Mouse (Mus musculus) brain, embryonic 14.5 days (tissue): ENCODE measurements around the gene Rgs8. TPM values are rescaled to one million over a fixed set of nuclear protein-coding genes. Genes with fewer than 3 reads are reported as not detected.

Source experiments
- DNase-seq: peaks from one replicate; pipeline ENCODE4 v3.0.0-alpha.2; 2011; ENCODE audit warnings: low read depth
- CTCF ChIP-seq: fragments of 200-500 bp; IDR thresholded peaks from 2 replicates; pipeline ENCODE4 v1.5.1; 2012; ENCODE audit warnings: inconsistent platforms, mild to moderate bottlenecking, moderate library complexity, borderline replicate concordance; ENCODE audit not compliant: insufficient read depth, insufficient read length; ENCODE audit errors: extremely low read depth
- POLR2A ChIP-seq: fragments of 200-500 bp; IDR thresholded peaks from 2 replicates; pipeline ENCODE4 v1.6.1; 2012; ENCODE audit warnings: mild to moderate bottlenecking, inconsistent platforms, borderline replicate concordance; ENCODE audit not compliant: poor library complexity, insufficient read depth, insufficient read length, severe bottlenecking; ENCODE audit errors: extremely low read depth
- polyA plus RNA-seq: library from polyadenylated mRNA; depleted of rRNA; stranded (reverse); fragments of >200 nt; gene quantifications from 2 replicates; pipeline ENCODE4 v1.2.3, GENCODE M21; 2012

The Rgs8 gene
- polyA plus RNA-seq, 1 experiment = 46.2 TPM

- TF ChIP-seq CTCF (no peak), POLR2A (no peak)
- no peak for DNase-seq
These were observed 45.7 kb downstream of the Rgs8 start for GRCm38 (mm10) chr1:153698311-153699084.

DNA sequence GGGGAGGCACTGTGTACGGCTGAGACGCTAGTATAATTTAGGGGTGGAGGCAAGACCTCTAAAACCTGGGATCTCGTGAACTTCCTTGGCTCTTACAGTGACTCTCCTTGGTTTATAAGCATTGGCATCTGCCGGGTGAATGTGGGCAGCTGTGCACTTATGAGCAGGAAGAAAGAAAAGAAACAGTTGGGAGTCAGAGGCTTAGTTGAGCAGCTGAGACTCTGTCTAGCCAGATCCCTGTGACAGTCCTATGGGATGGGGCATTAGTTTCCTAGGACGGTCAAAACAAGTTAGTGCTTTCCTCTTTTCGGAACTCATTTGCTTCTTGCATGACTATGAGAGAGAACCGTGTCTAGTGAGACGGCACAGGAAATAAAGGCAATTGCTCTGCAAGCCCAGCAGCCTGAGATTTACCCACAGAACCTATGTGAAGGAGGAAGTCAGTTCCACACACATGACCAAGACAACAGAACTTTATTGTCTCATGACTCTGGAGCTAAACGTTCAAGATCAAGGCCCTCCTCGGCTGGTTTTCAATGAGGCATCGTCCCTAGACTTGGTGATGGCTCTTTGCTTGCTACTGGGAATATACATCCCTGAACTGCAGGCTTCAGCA is 47.7 kb downstream of the Rgs8 start:
- no peak for DNase-seq
- TF ChIP-seq POLR2A (no peak), CTCF (no peak)

DNA sequence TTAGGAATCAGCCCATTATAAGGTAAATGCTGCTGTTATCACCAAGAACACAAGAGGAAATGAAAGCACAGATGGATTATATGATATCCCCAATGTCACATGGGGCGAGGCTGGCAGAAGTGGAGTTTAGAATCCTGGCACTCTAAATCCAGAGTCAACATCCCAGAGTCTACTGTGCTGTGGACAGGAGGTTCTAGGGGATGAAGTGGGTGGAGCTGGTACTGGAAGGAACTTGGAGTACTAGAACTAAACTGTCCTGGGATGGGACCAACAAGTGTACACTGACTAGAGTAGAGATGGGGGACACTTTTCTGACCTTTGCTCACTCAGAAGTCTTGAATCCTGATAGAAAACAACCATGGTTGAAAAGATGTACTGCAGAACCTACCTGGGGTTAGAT is 48.6 kb downstream of the Rgs8 start:
- TF ChIP-seq POLR2A (no peak), CTCF (no peak)
- DNase-seq = no peak

- DNase-seq = no peak
- TF ChIP-seq CTCF = no peak
- TF ChIP-seq POLR2A = no peak
These were observed 49.5 kb downstream of the Rgs8 start for GRCm38 (mm10) chr1:153702166-153702852.

DNA sequence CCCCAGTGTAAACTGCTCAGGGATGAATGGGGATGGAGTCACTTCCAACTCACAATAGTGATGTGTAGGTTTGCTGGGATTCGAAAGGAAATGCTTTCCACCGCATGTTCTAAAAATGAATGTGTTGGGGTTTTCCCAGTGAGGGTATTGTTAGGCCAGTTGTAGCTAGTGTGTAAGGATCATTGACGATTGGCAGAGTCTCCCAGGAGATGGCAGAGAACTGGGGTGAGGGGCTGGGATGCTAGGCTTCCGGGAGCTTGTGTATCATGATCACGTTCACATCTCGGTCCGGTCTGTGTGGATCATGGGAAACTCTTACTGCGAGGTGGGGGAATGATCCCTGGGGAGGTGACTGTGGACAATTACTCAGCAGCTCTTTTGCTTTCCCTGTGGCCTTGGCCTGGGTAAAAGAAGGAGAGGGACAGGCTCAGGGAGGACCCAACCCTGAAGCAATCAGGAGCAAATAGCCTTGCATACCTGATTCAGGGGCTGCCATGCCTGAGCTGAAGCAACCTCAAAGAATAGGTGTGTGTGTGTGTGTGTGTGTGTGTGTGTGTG is 50.1 kb downstream of the Rgs8 start:
- TF ChIP-seq POLR2A (no peak), CTCF (no peak)
- peak; percentile 48 for DNase-seq

DNA sequence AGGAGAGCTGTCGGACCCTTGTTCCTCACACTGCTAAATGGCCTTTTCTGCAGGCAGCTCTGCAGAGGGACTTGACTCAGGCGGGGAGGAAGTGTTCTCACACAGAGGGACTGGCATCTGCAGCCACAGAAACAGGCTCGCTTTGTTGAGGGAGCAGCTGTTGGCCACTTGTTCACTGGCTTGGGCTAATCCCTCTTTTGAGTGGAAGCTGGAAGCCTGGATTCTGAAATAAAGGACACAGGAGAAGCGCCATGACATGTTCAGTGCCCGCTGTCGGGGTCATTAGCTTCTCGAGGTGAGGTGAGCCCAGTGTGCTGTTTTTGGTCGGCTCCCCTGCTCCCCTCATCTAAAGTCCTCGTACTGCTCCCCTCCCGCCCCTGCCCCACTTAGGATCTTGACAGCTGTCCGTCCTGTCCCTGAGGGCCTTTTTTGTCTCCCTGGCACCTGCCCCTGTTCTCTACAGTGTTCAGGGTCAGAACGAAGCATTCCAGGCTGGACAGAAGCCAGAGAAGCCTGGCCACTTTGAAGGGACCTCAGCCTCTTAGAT is 50.7 kb downstream of the Rgs8 start:
- peak; percentile 95 for DNase-seq
- TF ChIP-seq POLR2A (no peak), CTCF (no peak)

DNA sequence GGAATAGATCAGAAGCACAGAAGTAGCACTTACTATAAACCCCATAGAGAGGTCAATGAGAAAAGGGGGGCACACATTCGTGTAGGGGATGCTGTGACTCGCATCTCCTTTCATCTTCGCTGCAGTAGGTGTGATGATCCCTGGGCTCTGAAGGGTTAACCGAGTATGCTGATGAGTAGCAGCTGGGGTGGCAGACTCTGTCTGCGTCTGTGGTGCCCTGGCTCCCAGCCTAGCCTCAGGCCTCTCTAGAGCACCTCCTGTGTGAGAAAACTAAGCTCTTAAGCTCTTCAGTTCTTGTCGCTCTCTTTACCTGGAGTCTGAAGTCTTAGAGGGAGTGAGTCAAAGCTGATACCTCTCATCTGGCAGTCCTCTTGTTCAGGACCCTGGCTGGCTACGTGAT is 51.3 kb downstream of the Rgs8 start:
- TF ChIP-seq POLR2A = no peak
- TF ChIP-seq CTCF = no peak
- peak; percentile 86 for DNase-seq

- DNase-seq = peak; percentile 54
- TF ChIP-seq POLR2A (no peak), CTCF (no peak)
These were observed 52.2 kb downstream of the Rgs8 start for GRCm38 (mm10) chr1:153704996-153705395.

DNA sequence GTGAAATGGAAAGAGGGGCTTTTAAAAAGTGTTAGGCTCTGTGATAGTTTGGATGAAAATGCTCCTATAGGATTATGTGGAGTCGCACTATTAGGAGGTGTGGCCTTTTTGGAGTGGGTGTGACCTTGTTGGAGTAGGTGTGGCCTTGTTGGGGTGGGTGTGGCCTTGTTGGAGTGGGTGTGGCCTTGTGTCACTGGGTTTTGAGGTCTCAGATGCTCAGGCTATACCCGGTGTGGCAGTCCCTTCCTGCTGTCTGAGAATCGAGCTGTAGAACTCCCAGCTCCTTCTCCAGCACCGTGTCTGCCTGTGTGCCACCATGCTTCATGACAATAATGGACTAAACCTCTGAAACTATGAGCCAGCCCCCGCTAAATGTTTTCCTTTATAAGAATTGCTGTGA is 55.8 kb downstream of the Rgs8 start:
- TF ChIP-seq POLR2A = no peak
- no peak for DNase-seq

DNA sequence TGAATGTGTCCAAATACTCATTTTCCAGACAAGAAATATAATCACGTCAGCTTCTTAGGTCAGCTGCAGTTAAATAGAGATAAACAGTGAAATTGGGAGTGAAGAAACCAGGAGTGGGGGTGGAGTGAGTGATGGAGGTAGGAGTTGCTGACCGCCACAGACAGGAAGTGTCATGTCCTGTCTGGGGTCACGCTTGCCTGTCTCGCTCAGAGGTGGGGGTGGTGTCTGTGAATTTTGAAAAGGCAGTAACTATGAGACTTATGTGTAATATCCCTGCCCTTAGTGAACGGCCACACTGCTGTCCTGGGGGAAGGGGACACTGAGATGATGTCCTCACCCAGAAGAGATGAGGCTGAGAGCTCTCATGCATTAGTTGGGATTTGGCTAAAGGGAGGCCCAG is 56.6 kb downstream of the Rgs8 start:
- TF ChIP-seq POLR2A (no peak), CTCF (no peak)
- DNase-seq = no peak

DNA sequence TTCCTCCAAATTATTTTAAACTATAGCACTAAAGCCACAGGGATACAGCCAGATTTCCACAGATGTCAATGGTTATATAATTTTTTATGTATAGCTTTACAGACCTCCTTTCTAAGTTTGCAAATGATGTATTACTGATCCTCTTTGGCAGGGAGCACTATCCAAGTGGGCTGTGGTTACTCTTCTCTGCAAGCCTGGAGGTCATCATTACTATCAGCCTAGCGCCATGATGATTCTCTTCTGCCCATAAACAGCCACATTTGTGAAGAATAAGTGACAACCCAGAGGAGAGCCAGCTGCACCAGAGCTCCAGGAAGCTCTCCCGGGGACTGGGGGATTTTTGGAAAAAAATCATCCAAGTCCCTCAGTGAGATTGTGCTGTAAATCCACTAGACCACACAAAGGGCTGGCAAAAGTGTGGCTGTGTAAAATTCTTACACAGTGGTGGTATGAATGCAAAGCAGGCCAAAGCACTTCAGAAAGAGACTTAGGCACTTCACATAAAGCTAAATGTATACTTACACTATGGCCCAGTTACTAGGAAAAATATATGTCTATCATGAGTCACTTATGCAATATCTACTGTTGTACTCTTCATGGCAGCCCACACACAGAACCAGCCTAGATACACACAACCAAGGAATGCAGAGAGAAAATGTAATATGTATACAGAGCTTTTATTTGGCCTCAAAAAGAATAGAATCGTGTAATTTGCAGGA is 58.9 kb downstream of the Rgs8 start:
- no peak for DNase-seq

GRCm38 (mm10) chr1:153712633-153713032 is 59.8 kb downstream of the Rgs8 start:
- TF ChIP-seq CTCF (no peak), POLR2A (no peak)
- DNase-seq = no peak

More for the DNA sequence above, 58.9 kb downstream of the Rgs8 start:
- no peak for TF ChIP-seq POLR2A
- no peak for TF ChIP-seq CTCF
